Mouse (Mus musculus): Measurements from ENCODE around the gene Ptov1.
"Not testable (repeated sequence)": the region's sequence is repeated elsewhere in the genome, so short reads cannot be mapped to it uniquely, and the experiment has no call there.

Ptov1 gene

GRCm38 (mm10) chr7:44888256-44889105 is 18.9 kb upstream of the Ptov1 start:
- DNase-seq, result no peak

DNA sequence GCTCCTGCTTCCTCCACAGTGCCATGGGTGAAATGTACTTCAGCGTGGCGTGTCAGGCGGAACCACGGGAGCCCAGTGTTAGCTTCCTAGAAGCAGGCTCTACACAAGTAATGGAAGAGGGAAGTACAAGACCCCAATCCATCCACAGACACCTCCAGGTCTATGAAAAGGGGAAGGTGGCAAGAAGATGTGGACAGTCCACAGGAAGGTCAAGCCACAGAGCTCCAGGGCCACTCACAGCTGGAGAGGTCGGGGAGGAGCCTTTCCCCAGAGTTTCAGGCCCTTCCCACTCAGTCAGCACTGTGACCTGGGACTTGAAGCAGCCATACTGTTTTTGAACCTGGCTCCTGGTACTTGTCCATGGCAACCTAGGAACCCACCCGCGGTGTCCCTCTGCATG is 17.4 kb upstream of the Ptov1 start:
- DNase-seq, result no peak

- no peak for DNase-seq
Observed at GRCm38 (mm10) chr7:44884637-44885036, 15.0 kb upstream of the Ptov1 start.

DNA sequence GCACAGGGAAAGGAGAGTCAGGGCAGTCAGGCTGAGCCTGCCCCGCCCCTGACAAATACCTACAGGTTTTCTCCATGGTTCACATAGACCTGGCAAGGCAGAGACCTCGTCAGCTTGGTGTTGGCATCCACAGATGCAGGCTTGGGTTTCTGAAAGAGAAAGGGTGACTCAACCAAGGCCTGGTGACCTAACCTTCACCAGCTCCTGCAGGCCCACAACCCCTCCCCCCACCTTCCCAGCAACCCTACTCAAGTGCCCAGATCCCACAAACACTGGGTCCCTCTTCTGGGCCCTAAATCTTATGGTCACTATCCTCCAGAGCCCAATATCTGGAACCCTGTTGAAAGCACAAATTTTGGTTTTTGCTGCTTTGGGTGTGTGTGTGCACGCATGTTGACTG is 13.4 kb upstream of the Ptov1 start:
- no peak for DNase-seq

DNA sequence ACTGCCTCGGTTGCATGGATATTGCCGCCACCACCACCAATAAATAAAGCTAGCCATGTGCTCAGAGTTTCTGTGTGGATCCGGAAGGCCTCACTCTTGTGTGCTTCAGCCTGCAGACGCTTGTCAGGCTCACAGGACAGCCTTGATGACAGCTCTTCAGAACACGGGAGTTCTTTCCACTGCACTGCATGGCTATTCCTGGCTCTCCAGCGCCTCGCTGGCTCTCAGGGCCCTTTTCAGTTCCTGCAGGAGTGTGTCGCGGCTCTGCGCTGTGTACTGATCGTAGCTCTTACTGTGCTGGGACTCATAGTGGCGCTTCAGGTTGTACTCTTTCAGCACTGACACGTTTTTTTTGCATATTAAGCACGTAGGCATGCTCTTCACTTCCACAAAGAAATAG is 8.2 kb upstream of the Ptov1 start:
- DNase-seq, result no peak

- not testable (repeated sequence) for DNase-seq
Observed at GRCm38 (mm10) chr7:44871774-44872173, 2.2 kb upstream of the Ptov1 start.

- DNase-seq, result no peak
Observed at GRCm38 (mm10) chr7:44871181-44871580, 1.6 kb upstream of the Ptov1 start.

DNA sequence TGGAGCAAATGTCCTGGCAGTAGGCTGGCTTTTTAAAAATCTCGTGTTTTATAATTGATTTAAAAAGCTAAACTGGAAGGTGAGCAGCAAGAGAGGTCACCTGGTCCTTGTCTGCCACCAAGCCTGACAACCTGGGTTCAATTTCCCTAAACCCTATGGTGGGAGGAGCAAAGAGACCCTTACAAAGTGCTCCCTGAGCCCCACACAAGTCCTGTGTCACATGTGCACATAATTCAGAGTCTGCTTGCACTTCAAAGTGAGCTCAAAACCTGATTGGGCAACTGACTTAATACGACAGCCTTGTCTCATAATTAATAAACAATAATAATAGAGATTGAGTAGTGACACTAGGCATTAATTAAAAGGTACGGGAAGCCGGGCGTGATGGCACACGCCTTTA is 1.0 kb upstream of the Ptov1 start:
- no peak for DNase-seq

- no peak for DNase-seq
Observed at GRCm38 (mm10) chr7:44868919-44869696, 480 bp downstream of the Ptov1 start.

- no peak for DNase-seq
Observed at GRCm38 (mm10) chr7:44868465-44868864, 1.1 kb downstream of the Ptov1 start.

GRCm38 (mm10) chr7:44867802-44868201 is 1.8 kb downstream of the Ptov1 start:
- no peak for DNase-seq

DNA sequence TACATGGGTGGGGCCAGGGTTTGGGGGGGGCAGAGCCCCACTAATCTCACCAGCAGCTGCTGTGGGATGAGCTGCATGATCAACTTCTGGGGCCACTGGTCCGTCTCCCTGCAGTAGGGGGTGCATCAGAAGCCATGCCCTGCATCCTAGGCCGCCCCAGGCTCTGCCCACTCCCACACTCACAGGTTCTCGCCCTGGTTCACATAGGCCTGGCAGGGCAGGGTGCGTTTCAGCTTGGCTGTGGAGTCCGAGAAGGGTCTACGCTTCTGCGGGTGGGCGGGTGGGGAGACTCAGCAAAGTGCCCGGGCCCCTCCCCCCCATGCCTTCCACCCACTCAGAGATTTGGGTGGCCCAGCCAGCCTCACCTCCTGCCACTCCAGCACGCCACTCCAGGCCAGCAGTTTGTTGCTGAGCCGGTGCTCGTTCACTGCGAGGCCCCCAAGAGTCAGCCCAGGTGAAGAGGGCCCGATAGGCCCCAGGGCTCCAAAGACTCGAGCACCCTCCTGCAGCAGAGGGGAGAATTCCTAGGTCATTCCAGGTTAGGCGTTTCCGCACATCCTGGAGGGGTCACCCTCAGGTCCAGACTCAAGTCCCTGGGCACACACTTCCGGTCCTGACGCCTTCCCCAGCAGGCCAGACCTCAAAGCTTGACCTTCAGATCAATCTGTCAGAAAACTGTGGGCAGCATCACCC is 2.4 kb downstream of the Ptov1 start:
- DNase-seq, result no peak

GRCm38 (mm10) chr7:44866276-44867009 is 3.1 kb downstream of the Ptov1 start:
- DNase-seq, result no peak

- DNase-seq, result no peak
Observed at GRCm38 (mm10) chr7:44864595-44865542, 4.7 kb downstream of the Ptov1 start.

DNA sequence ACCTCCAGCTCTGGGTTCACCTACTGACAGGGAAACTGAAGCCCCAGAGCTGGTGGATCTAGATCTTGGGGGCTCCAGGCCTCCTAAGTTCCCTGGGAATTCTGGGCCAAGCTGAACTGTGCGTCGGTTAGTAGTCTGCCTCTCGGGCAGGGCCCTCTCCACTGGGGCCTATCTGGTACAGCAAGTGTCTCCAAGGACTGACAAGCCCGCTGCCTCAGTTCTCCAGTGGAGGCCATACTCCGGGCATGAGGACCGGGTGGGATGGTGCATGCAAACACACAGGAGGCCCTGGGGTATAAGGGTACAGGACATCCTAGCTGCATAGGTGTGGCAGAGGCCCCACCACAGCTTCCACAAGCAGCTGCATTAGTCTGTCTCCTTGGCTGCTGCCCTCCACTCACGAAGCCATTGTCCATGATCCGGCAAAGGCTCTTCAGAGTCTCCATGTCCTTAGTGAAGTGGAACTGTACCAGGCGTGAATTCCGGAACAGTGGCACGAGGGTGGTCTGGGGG is 5.5 kb downstream of the Ptov1 start:
- DNase-seq, result no peak

DNA sequence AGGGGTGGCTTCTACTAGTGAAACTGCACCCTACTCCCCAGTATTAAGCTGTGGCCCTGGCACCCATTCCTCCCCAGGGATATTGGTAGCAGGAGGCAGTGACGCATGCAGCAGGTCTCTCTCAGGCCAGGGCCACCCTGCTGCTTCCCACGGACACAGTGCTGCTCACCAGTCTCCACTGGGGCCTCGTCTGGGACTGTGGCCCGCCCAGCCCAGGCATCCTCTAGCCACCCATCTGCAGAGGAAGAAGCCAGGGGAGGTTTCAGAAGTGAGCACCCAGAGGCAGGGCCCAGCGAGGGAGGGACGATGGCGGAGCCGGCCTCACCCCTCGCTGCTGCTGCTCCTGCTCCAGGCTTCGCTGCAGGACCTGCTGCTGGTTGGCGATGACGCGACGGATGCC is 6.4 kb downstream of the Ptov1 start:
- DNase-seq, result no peak

GRCm38 (mm10) chr7:44862434-44862833 is 7.2 kb downstream of the Ptov1 start:
- no peak for DNase-seq

DNA sequence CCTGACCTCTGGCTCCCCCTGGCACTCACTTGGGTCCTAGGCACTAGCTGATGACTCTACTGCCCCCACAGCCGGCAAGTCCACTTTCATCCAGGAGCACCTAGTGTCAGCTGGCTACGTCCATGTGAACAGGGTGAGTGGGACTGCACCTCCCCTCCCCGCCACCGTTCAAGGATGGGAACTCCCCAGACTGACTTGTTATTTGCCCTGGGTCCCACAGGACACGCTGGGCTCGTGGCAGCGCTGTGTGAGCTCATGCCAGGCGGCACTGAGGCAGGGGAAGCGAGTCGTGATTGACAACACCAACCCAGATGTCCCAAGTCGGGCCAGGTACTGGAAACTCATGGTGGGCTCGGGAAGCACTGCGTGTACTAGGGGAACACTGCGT is 8.2 kb downstream of the Ptov1 start:
- DNase-seq, result no peak

- DNase-seq, result no peak
Observed at GRCm38 (mm10) chr7:44860576-44861428, 8.8 kb downstream of the Ptov1 start.

- DNase-seq, result no peak
Observed at GRCm38 (mm10) chr7:44859896-44860295, 9.7 kb downstream of the Ptov1 start.

DNA sequence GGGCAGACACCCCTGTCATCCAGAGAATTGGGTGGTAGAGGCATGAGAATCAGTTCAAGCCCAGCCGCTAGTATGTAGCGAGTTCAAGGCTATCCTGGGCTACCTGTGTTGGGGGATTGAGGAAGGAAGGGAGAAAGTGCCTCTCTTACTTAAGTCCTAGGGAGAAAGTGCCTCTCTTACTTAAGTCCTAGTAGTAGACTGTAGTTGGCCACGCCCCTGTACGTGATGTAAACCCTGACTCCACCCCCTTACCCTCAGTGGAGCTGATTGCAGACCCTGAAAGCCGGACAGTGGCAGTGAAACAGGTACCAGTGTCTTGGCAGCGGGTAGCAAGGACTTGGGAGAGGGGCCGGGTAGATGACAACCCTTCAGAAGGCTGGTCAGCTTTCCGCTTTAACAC is 11.7 kb downstream of the Ptov1 start:
- DNase-seq, result no peak

Measured in layer of hippocampus, adult 9-11 months (tissue).